Mouse (Mus musculus): ENCODE results near the gene Diras2.

The Diras2 gene

DNA sequence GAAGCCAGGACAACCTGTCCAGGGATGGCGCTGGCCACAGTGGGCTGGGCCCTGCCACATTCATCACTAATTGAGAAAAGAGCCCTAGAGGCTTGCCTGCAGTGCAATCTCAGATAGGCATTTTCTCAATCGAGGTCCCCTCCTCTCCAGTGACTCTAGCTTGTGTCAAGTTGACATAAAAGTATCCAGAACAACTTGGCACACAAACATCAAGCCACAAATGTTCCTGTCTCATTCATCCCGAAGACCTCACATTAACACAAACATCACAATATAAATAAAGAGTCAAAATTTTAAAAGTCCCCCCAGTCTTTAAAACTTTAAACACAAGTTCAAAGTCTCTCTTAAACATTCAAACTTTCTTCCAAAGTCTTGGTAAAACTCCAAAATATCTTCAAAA lies 56.3 kb downstream of the Diras2 start:
- in situ Hi-C loops (cut with MseI, MboI), result loop anchor here in 1 of 2 experiments (10.0 kb wide), 1 partner anchor 200 kb away; no protein-coding TSS in a partner anchor

DNA sequence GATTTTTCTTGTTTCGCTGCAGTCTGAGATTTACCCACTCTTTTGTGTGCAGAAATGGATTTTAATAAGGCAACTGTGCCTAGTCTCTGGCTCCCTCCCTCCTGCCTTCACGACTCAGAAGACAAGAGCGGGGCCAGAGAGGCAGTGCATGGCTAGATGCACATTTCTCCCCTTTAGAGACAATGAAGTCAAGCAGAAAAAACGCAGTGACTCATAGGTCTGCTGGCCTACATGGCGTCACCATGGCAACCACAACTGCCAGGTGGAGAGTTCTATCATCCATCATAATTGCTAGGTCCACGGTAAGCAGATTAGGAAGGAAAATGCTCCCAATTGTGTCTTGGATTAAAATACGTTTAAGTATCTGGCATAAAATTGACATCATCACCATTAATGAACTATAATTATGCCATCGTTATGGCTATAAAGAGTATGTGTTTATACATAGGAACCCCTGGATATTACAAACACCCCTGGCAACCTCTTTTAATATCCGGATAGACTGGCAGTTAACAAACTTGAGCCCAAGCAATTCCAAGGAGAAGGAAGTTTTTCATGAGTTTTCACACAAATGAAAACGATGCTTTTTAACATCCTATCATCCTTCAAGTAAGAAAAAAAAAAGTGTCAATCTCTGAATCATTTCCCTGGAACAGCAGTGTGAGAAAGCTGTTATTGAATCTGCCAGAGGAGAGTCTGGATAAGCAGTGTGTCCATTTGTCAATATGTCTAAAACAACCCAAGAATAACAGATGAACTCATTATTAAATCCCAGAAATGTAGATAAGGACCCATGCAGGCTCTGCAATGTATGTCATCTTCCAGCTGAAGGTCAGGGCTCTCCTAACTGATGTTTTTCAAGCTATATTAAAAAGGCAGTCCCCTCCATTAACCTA lies 61.0 kb downstream of the Diras2 start:
- in situ Hi-C loops (cut with MseI, MboI), result loop anchor here in 1 of 2 experiments (10.0 kb wide), 1 partner anchor 195 kb away; no protein-coding TSS in a partner anchor

DNA sequence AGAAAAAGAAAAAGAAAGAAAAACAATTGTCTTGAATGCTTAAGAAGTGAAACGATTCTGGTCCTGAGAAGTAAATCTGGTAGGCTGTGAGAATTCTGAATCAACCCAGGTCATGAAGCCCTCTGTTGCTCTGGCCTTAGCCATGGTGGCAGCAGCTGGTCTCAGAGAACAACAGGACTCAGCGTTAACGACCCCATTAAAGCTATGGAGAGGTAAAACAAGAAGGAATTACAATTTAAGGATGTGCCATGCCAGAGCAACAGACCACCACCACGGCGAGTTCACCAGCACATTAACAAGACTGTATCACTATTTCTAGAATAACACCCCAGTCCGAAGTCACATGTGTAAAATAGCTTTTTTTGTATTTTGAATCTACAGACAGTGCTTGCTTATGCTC lies 65.9 kb downstream of the Diras2 start:
- in situ Hi-C loops (cut with MseI, MboI), result no loop called here

DNA sequence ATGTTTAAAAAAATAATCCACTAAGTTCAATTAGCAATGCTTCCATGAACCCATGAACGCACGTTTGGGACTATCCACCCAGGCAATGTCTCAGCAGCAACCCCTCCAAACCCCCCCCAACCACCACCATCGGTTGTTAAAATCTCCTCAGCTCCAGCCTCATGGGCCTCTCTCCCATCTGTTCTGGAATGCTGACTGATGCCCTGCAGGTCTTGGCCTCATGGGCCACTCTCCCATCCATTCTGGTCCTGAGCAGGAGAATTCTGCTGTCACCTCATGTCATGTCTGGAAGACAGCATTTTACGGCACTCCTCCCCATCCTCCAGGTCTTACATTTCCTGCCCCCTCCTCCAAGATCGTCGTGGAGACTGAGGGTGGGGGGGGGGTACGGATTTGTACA lies 71.1 kb downstream of the Diras2 start:
- in situ Hi-C loops (cut with MseI, MboI), result no loop called here

DNA sequence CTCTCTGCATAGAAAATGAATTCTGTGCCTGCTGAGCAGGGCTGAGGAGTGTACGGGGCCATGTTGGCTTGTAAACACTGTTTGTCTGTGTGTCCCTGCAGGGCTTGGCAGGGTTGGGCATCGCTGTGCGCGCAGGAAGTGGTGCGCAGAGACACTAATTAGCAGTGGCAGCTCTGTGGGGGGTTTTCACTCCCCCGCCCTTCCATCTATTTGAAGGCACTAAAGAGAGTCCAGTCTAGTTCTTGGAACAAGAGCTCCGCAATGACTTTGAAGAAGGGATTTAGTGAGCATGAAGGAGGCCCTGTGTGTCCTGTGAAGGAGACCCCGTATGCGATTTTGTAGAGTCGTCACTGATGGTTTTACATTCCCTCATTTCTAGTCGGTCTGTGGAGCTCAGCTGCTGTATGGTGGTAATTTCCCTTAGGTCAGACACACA lies 73.2 kb downstream of the Diras2 start:
- in situ Hi-C loops (cut with MseI, MboI), result no loop called here

DNA sequence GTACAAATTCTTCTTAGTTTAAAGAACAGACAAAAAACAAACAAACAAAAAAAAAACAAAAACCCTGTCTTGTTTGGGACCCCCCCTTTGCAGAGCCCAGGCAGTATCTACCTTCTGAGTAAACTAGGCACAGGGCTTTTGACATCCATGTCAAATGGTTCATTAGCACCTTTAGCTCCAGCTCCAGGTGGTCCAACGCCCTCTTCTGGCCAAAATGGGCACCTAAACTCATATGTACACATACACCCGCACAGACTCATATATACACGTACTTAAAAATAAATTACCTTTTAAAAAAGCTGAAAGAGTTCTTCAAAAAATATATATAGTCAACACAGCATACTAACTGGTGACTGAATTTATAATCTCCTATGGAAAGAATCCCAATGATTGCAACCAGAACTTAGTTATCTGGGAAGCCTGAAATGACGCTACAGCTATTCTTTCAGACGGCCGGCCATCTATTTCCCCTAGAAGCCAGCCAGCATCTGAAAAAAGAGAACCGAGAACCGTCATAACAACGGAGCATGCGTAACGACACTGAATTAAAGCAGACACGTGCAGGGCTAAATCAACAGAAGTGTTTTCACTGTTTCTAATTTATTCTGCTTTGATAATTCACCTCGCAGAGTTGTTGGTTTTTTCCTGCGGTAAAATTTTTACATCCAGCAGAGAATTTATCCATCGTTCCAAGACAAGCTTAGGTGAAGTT lies 73.7 kb downstream of the Diras2 start:
- in situ Hi-C loops (cut with MseI, MboI), result no loop called here

DNA sequence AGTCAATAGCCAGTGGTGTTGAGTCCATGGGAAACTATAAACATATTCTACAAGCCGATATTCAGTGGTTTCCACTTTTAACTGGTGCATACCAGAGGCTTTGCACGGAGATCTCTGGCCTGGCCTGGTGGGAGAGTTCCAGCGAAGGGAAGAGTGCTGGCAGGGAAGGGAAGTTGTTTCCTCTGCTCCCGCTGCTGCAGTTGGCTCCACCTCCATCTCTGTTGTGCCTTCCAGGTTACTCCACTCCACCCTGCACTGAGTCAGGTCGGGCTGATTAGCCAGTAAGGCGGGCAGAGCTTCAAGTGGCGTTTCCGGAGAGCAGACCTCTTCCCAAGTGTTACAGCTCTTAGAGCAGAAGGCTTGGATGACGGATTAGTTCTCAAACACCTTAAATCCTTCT lies 75.8 kb downstream of the Diras2 start:
- in situ Hi-C loops (cut with MseI, MboI), result no loop called here

DNA sequence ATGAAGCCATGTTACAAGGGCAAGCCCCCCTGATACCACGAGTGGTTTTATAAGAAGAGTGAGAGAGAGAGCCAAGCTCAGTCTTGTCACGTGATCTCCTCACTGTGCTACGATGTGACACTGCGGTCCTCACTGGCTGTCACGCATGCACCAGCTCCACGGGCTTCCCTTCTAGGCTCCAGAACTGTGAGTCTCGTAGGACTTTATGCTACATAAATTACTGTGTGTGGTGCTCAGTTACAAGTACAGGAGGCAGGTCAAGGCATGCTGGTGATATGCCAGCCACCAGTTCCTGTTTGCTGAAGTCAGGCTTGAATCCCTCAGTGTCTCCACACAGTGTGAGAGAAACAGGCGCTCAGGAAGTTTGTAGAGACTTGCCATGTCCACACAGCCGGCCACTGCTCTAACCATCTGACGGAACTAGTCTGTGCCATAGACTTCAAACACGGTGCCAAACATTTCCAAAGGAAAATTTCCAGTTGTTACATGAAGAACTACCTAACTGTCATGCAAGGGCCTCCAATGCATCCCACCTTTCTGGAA lies 76.3 kb downstream of the Diras2 start:
- in situ Hi-C loops (cut with MseI, MboI), result no loop called here

Measured in mouse trophoblast stem cell (cell line).